Mouse (Mus musculus) MEL (cell line): ENCODE measurements at regions not wholly inside any gene's neighbourhood (a gene's known extent, or its start where the extent isn't known, plus 50 kb on each side); places are given as distances from the start of the nearest gene placed in this dataset.
"Not testable (repeated sequence)": the region's sequence is repeated elsewhere in the genome, so short reads cannot be mapped to it uniquely, and the experiment has no call there.

Experiments used
- DNase-seq: peaks from one replicate; pipeline ENCODE4 v3.0.0; 2011; ENCODE audit warnings: low read depth, low spot score
- H3K27ac ChIP-seq: 2 replicates; pipeline ENCODE4 v1.5.1; 2012; ENCODE audit warnings: low read depth, mild to moderate bottlenecking, control low read depth, low read length, moderate library complexity; ENCODE audit not compliant: control insufficient read depth
- H3K27me3 ChIP-seq, 2 experiments: fragments of 150-350 bp in 1 of 2; sonication (generic) in 1 of 2; 2 replicates each; pipeline ENCODE4 v1.6.1; 2012; ENCODE audit warnings: low read length in 2 of 2, mild to moderate bottlenecking in 2 of 2, improper control_type of control experiment in 1 of 2, moderate library complexity in 1 of 2; ENCODE audit not compliant: insufficient read depth in 2 of 2, control insufficient read depth in 1 of 2
- H3K36me3 ChIP-seq, 2 experiments: 2 replicates each; pipeline ENCODE4 v1.6.1; 2012 to 2014; ENCODE audit warnings: low read length in 2 of 2, improper control_type of control experiment in 1 of 2, inconsistent platforms in 1 of 2, mild to moderate bottlenecking in 1 of 2; ENCODE audit not compliant: insufficient read depth in 2 of 2, control insufficient read depth in 1 of 2
- H3K4me1 ChIP-seq, 2 experiments: fragments of 150-350 bp in 1 of 2; sonication (generic) in 1 of 2; 2 replicates each; pipeline ENCODE4 v1.6.1; 2012; ENCODE audit warnings: low read length in 2 of 2, improper control_type of control experiment in 1 of 2, mild to moderate bottlenecking in 1 of 2; ENCODE audit not compliant: insufficient read depth in 2 of 2, control insufficient read depth in 1 of 2
- H3K4me3 ChIP-seq, 2 experiments: fragments of 150-350 bp in 1 of 2; sonication (generic) in 1 of 2; 2 replicates each; pipeline ENCODE4 v1.5.1; 2012; ENCODE audit warnings: low read depth in 2 of 2, low read length in 2 of 2, mild to moderate bottlenecking in 2 of 2, moderate library complexity in 2 of 2, control low read depth in 1 of 2, improper control_type of control experiment in 1 of 2; ENCODE audit not compliant: control insufficient read depth in 1 of 2, insufficient read depth in 1 of 2
- H3K79me2 ChIP-seq: 2 replicates; pipeline ENCODE4 v1.6.1; 2012; ENCODE audit warnings: mild to moderate bottlenecking, low read length, moderate library complexity; ENCODE audit not compliant: control insufficient read depth, poor library complexity, insufficient read depth
- H3K9ac ChIP-seq: 2 replicates; pipeline ENCODE4 v1.6.1; 2012; ENCODE audit warnings: low read depth, mild to moderate bottlenecking, control low read depth, low read length, moderate library complexity; ENCODE audit not compliant: control insufficient read depth, poor library complexity, severe bottlenecking
- H3K9me3 ChIP-seq: fragments of 150-350 bp; sonication (generic); replicated peaks from 2 replicates; pipeline ENCODE4 v1.6.1; 2012; ENCODE audit warnings: mild to moderate bottlenecking, low read length, improper control_type of control experiment, moderate library complexity; ENCODE audit not compliant: insufficient read depth
- CHD1 ChIP-seq: IDR thresholded peaks from 2 replicates; pipeline ENCODE4 v1.6.1; 2012; ENCODE audit warnings: low read depth, mild to moderate bottlenecking, inconsistent platforms, low read length, improper control_type of control experiment
- CHD2 ChIP-seq: IDR thresholded peaks from 2 replicates; pipeline ENCODE4 v1.6.1; 2011; ENCODE audit warnings: low read length, improper control_type of control experiment
- CTCF ChIP-seq, 3 experiments: IDR thresholded peaks in 2 of 3; conservative IDR thresholded peaks in 1 of 3; 2 replicates each; pipeline ENCODE4 v1.5.1; 2011 to 2012; ENCODE audit warnings: low read length in 3 of 3, low read depth in 2 of 3, mild to moderate bottlenecking in 2 of 3, improper control_type of control experiment in 1 of 3, inconsistent platforms in 1 of 3, mixed read lengths in 1 of 3, moderate library complexity in 1 of 3; ENCODE audit not compliant: control insufficient read depth in 1 of 3, insufficient read depth in 1 of 3, poor library complexity in 1 of 3, severe bottlenecking in 1 of 3
- ELF1 ChIP-seq: IDR thresholded peaks from 2 replicates; pipeline ENCODE4 v1.6.1; 2014; ENCODE audit warnings: low read depth, mild to moderate bottlenecking, inconsistent platforms, low read length, improper control_type of control experiment, moderate library complexity
- ETS1 ChIP-seq: IDR thresholded peaks from 2 replicates; pipeline ENCODE4 v1.6.1; 2012; ENCODE audit warnings: low read depth, mild to moderate bottlenecking, inconsistent platforms, low read length, improper control_type of control experiment, moderate library complexity
- JUND ChIP-seq: IDR thresholded peaks from 2 replicates; pipeline ENCODE4 v1.6.1; 2011; ENCODE audit warnings: low read depth, mild to moderate bottlenecking, improper control_type of control experiment, low read length
- MAFK ChIP-seq: IDR thresholded peaks from 2 replicates; pipeline ENCODE4 v1.6.1; 2011; ENCODE audit warnings: low read depth, mild to moderate bottlenecking, low read length, improper control_type of control experiment, borderline replicate concordance
- MEF2A ChIP-seq: IDR thresholded peaks from 2 replicates; pipeline ENCODE4 v1.6.1; 2014; ENCODE audit warnings: low read depth, mild to moderate bottlenecking, inconsistent platforms, low read length, improper control_type of control experiment; ENCODE audit not compliant: poor library complexity, insufficient replicate concordance, severe bottlenecking; ENCODE audit errors: extremely low read depth
- MYB ChIP-seq: IDR thresholded peaks from 2 replicates; pipeline ENCODE4 v1.6.1; 2011; ENCODE audit warnings: mild to moderate bottlenecking, low read depth, low read length, improper control_type of control experiment
- MYC ChIP-seq: IDR thresholded peaks from 2 replicates; pipeline ENCODE4 v1.6.1; 2011; ENCODE audit warnings: low read depth, mild to moderate bottlenecking, low read length, improper control_type of control experiment, moderate library complexity
- NELFE ChIP-seq: IDR thresholded peaks from 2 replicates; pipeline ENCODE4 v1.6.1; 2011; ENCODE audit warnings: low read depth, low read length, improper control_type of control experiment
- POLR2A ChIP-seq, 2 experiments: IDR thresholded peaks; 2 replicates each; pipeline ENCODE4 v1.6.1; 2011 to 2012; ENCODE audit warnings: low read length in 2 of 2, mild to moderate bottlenecking in 2 of 2, control low read depth in 1 of 2, improper control_type of control experiment in 1 of 2, low read depth in 1 of 2, moderate library complexity in 1 of 2; ENCODE audit not compliant: control insufficient read depth in 1 of 2, insufficient read depth in 1 of 2, poor library complexity in 1 of 2
- SIN3A ChIP-seq: IDR thresholded peaks from 2 replicates; pipeline ENCODE4 v1.6.1; 2012; ENCODE audit warnings: low read length, improper control_type of control experiment, inconsistent platforms
- TAL1 ChIP-seq: IDR thresholded peaks from 2 replicates; pipeline ENCODE4 v1.6.1; 2012; ENCODE audit warnings: mild to moderate bottlenecking, inconsistent platforms, low read length, moderate library complexity, mixed read lengths
- TBP ChIP-seq: IDR thresholded peaks from 2 replicates; pipeline ENCODE4 v1.8.0; 2011; ENCODE audit warnings: low read depth, low read length, improper control_type of control experiment
- TCF12 ChIP-seq: IDR thresholded peaks from 2 replicates; pipeline ENCODE4 v1.6.1; 2014; ENCODE audit warnings: low read depth, mild to moderate bottlenecking, inconsistent platforms, low read length, improper control_type of control experiment, moderate library complexity
- USF2 ChIP-seq, 2 experiments: IDR thresholded peaks; 2 replicates each; pipeline ENCODE4 v1.6.1; 2011 to 2012; ENCODE audit warnings: improper control_type of control experiment in 2 of 2, low read length in 2 of 2, borderline replicate concordance in 1 of 2, inconsistent platforms in 1 of 2, low read depth in 1 of 2, mild to moderate bottlenecking in 1 of 2; ENCODE audit not compliant: insufficient read depth in 1 of 2
- ZC3H11A ChIP-seq: IDR thresholded peaks from 2 replicates; pipeline ENCODE4 v1.6.1; 2012; ENCODE audit warnings: low read depth, mild to moderate bottlenecking, inconsistent platforms, low read length, improper control_type of control experiment
- ZMIZ1 ChIP-seq: IDR thresholded peaks from 2 replicates; pipeline ENCODE4 v1.6.1; 2012; ENCODE audit warnings: low read depth, mild to moderate bottlenecking, inconsistent platforms, low read length, improper control_type of control experiment, moderate library complexity

DNA sequence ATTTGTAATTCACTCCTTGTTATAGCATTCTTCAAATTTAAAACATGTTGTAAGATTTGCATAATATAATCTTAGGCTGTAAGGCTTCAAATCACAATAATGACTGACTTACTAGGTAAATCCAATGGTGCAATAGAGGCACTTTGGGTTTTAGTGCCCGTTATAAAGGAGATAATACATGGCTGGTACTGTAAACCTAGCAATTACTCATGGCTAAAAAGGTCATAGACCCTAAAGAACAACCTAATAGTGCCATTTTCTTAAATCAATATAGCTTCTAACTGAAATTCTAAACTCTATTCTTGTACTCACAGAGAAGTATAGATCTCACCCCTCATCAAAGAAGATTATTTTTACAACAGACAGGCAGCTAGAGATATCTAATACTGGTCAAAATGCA lies 179.0 kb upstream of the Gria4 start:
- Histone ChIP-seq H3K36me3 (no peaks in the 10 kb centered on the region), H3K79me2 (no peaks in the 10 kb centered on the region), H3K27ac (no peak overlapping the region), H3K9ac (no peak overlapping the region), H3K9me3 (no peaks in the 10 kb centered on the region), H3K4me1 (no peaks in the 10 kb centered on the region), H3K27me3 (no peaks in the 10 kb centered on the region), H3K4me3 (no peak overlapping the region)
- no peak for DNase-seq
- TF ChIP-seq CHD2 (no peak), SIN3A (no peak), USF2 (IDR thresholded peaks at IDR 0.05; ENCODE audit: borderline replicate concordance in 1 of 2, insufficient read depth in 1 of 2, low read depth in 1 of 2, low read length in 2 of 2) (no peak), CTCF (IDR thresholded peaks at IDR 0.05 in 2 of 3, conservative IDR thresholded peaks at IDR 0.05 in 1 of 3; ENCODE audit: control insufficient read depth in 1 of 3, insufficient read depth in 1 of 3, low read depth in 2 of 3, low read length in 3 of 3, poor library complexity in 1 of 3, severe bottlenecking in 1 of 3) (no peak), ZMIZ1 (no peak), NELFE (no peak), MAFK (no peak), JUND (no peak), ZC3H11A (no peak), POLR2A (IDR thresholded peaks at IDR 0.05; ENCODE audit: control insufficient read depth in 1 of 2, insufficient read depth in 1 of 2, low read depth in 1 of 2, low read length in 2 of 2, poor library complexity in 1 of 2) (no peak), CHD1 (no peak), MYB (no peak), ETS1 (no peak), TCF12 (no peak), TAL1 (no peak), MEF2A (no peak), MYC (no peak), TBP (no peak), ELF1 (no peak)

DNA sequence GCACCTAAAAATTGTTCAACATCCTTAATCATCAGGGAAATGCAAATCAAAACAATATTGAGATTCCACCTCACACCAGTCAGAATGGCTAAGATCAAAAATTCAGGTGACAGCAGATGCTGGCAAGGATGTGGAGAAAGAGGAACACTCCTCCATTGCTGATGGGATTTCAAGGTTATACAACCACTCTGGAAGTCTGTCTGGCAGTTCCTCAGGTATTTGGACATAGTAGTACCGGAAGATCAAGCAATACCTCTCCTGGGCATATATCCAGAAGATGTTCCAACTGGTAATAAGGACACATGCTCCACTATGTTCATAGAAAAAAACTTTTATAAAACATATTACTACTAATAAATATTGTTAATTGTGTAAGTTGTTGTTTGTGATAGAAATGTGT lies 135.8 kb upstream of the Gria4 start:
- not testable (repeated sequence) for H3K9me3 ChIP-seq, H3K36me3 ChIP-seq, H3K79me2 ChIP-seq, H3K4me3 ChIP-seq, H3K27ac ChIP-seq, H3K4me1 ChIP-seq, DNase-seq, H3K9ac ChIP-seq, H3K27me3 ChIP-seq
